Mouse (Mus musculus): ENCODE data around the gene Pde4a.

The Pde4a gene

DNA sequence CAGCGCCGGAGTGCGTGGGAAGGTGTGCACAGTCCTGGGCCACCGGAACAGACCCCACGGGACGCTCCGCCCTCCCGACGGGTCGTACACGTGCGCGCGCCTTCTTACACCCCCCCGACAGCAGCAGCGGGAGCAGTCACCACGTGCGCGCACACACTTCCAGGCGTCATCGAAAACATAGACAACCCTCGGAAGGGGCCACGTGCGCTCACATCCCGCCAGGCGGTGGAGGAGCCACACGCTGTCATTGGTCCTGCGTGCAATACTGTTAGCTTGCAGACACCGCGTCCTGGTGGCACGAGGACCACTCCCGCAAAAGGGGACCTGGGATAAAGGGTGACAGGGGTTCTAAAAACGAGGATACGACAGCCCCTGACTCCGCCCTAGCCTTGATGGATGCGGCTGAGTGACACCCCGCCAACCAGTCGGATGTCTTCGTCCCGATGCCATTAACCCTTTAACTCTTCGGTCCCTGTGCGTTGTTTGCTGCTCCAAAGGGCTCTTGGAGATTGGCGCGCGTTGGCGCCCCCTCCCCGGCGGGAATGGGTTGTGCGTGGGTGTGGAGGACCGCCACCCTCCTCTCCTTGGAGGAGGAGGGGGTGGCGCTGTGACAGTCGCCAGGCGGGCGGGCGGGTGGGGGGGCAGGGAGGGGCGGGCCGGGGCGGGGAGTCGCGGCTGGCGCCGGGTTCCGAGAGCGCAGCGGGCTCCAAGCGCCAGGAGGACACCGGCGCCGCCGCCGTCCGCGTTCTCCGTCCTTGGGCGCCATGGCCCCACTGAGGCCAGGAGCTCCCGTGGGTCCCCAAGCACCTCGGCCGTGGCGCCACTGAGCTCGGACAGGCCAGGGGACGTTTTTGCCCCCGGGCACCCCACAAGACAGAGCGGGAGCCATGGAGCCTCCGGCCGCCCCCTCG lies at the start of gene Pde4a:
TSS of gene Pde4a (plus strand) at position 674 of the 911 bp plus-strand sequence.
- DNase-seq (ENCODE audit: low read depth, low spot score), result no peak

DNA sequence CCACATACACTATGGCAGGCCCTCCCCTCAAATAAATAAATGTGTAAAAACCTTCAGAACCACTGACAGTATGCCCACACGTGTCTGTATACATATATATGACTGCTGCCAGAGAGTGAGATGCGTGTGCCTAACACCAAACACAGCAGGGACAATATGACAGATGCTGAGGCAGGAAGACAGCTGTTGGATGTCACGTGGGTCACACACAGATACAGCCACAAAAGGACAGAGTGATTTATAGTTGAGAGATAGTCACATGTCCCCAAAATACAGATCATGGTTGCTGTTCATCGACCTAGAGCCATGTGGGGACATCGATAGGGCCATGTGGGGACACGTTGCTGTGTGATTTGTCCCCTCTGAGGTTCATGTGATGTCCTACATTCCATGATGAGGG lies 48.4 kb upstream of the Pde4a start:
- no peak for DNase-seq (ENCODE audit: low read depth, low spot score)

DNA sequence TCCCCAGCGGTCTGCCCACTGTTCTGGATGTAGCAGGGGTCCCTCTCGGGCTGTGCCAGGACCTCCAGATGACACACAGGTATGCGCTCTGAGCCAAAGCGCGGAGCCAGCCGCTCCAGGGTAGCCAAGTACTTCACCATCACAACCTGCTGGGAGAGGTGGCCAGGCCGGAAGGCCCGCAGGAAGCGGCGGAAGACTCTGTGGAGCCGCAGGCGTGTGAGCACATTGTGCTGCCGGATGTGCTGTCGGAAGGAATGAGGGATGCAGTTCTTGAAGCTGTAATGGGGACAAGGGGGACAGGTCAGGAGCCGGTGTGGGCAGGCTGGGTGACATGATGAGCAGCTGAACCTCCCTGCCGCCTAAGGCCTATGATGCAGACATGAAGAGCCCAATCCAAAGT lies 44.0 kb upstream of the Pde4a start:
- no peak for DNase-seq (ENCODE audit: low read depth, low spot score)

DNA sequence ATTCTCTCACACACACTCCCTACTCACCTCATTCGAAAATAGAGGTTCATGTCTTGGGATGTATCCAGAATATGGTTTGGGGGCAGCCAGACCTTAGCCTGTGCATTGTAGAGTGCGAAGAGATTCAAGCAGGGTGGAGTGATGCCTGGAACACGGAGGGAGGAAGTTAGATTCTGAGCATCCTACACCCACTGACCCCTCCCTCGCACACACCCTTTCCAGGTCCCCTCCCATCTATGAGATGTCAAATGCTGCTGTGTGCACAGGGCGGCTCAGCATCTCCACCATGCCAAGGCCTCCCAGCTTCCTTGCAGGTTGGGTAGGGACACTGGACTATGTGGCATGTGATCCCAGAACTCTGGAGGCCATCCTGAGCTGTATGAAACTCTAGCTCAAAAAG lies 40.7 kb upstream of the Pde4a start:
- no peak for DNase-seq (ENCODE audit: low read depth, low spot score)

DNA sequence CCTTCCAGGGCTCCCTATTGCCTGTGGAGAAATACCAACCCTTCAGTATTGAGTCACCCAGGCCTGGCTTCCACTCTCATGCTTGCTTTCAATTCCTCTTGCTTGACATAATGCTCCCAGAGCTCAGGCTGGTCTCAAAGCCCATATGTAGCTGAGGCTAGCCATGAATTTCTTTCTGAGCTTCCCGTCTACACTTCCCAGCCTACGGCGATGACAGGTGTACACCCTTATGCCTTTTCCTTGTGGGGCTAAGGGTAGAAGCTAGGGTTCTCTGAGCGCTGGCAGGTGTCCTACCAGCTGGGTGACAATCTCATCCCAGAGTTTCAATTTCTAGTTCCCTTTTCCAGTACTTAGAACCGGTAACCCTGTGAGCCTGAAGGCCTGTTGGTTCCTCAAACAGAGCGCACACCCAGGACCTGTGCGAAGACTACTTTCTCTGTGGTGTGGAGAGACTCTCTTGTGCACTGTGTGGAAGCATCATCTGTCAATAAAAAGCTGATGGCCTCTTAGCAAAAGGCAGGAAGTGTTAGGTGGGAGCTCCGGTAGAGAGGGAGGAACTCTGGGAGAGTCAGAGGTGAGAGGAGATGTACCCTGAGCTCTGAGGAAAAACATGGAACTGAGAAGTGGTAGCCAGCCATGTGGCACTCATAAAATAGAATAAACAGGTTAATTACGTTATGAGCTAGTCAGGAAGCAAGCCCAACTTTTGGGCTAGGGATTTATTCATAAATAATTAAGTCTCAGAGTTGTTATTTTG lies 39.8 kb upstream of the Pde4a start:
- DNase-seq (ENCODE audit: low read depth, low spot score), result no peak

DNA sequence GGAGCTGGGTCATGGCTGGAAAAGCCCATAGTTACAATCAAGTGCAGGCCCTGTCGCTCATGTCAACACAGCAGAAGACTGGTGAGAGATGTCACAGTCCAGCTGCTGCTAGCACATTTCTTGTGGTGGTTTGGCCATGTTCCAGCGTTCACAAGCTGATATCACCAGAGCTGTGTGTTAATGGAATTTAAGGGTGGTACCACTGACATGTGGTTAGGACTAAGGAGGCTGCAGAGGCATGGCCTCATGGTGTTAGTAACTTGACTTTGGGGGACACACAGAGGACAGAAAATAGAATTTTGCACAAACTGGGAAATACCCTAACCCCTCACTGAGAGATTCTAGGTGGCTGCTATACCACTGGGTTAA lies 39.3 kb upstream of the Pde4a start:
- DNase-seq (ENCODE audit: low read depth, low spot score), result no peak

DNA sequence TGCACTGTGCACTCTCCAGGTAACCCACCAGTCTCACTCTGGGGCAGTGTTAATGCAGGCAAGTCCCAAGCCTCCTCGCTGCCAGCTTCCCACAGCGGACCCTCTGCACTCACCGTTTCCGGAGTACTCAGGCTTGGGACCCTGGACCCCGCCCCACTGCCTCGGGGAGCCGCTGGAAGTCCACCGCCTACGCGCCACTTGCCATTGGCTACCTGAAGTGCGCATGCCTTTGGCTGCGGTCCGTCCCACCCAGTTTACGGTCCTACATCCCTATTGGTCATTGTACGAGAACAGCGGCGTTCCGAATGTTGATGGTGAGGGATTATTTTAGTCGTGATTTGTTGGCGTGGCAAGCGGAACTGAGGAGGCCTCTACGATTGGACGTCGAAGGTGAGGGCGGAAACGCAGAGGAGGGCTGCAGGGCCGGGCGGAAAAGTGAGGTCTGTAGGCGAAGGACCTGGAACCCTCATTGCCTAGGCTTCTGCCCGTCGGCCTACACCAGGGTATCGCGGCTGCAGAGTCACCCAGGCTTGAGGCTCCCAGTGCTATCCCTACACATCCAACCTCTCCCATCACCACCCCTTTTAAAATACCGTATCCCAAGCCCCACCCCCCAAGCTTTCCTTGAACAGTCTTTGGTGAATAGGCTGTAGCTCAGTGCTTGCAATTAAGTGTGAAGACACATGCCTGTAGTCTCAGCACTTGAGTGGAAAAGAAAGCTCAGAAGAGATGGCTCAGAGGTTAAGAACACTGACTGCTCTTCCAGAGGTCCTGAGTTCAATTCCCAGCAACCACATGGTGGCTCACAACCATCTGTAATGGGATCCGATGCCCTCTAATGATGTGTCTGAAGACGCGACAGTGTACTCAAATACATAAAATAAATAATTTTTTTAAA lies 34.2 kb upstream of the Pde4a start, which contains the start of gene Tyk2:
TSS of gene Tyk2 (minus strand) at position 185 of the 898 bp plus-strand sequence.
- peak; percentile 95 for DNase-seq (ENCODE audit: low read depth, low spot score)

DNA sequence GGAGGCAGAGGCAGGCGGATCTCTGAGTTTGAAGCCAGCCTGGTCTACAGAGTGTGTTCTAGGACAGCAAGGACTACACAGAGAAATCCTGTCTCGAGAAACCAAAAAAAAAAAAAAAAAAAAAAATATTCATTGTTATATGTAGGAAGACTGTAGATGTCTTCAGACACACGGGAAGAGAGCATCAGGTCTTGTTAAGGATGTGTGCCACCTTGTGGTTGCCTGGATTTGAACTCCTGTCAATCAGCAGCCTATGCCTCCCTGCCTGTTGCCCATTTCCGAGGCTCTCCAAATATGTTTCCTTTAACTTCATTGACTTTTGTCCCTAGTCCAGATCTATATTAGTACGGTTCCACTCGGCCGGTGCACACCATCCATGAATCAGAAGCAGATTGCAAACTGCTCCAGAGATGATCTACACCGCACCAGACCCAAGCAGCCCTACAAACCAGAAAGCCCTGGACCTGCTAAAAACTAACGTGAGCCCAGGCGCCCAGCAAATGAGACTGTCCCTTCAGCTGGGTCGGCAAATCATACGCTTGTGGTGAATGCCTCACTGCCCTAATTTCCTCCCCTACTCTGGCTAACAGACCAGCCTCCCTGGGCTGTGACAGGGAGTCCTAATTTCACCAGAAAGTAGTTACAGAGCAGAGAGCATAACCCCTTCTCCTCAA lies 33.3 kb upstream of the Pde4a start:
- DNase-seq (ENCODE audit: low read depth, low spot score), result no peak

DNA sequence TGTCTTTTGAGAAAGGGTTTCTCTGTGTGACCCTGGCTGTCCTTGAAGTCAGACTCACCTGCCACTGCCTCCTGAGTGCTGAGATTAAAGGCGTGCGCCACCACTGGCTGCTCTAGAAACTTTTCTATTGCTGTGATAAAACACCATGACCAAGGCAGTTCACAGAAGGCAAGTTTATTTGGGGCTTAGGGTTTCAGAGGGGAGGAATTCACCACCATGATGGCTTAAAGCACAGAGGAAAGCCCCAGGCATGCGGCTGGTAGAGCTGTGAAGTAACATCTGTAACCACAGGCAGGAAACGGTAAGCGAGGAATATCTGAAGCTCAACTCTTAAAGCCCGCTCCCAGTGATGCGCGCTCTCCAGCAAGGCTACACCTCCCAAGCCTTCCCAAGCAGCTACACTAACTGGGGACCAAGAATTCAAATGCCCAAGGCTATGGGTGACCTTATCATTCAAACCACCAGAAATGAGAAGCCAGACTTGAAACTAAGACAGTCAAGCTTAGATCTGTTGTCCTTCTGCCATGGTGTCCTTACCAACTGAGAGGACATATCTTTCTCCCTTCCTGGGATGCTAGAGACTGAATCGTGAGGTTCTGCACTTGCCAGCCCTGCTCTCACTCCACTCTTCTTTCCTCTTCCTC lies 32.3 kb upstream of the Pde4a start:
- no peak for DNase-seq (ENCODE audit: low read depth, low spot score)

DNA sequence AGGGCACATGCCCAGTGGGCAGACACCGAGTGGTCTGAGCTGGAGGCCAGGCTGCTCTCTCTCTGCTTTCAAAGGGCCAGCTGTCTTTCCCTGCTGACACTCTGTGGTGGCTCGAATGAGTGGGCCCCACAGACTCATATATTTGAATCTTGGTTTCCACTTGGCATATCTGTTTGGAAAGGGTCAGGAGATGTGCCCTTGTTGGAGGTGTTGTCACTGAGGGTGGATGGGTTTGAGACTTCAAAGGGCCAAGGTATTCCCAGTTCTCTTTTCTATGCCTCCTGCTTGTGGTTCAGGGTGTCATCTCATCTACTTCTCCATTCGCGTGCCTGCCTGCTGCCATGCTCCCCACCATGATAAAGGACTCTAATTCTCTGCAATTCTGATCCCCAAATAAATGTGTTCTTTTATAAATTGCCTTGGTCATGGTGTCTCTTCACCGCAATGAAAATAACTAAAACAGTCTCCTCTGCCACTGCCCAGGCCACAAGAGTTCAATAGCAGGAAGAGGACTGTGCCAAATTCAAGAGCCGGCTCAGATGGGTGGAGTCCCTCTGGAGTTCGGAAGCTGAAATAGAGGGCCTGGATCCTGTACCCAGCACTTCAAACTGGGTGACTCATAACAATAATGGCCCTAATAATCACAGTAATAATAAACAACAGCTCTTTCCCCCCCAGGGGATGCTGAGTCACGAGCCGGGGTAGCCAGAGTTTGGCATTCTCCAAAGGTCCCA lies 30.8 kb upstream of the Pde4a start:
- no peak for DNase-seq (ENCODE audit: low read depth, low spot score)

DNA sequence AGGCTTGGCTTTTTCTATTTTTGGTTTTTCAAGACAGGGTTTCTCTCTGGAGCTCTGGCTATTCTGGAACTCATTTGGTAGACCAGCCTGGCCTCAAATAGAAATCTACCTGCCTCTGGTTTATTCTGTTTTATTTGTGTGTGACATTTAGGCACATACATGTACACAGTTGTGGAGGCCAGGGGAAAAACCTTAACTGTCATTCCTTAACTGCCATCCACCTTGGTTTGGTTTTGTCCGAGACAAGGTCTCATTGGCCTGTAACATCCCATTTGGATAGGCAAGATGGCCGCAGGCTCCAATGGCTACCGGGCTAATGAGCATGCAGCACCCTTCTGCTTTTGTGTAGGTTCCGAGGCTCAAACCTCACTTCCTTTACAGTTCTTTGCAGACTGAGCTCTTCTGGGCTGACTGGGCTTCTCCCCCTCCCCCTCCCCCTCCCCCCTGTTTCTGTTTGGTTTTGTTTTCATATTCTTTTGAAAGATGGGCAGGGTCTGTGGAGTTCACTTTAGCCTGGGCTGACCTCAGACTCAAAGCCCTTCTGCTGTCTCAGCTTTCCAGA lies 30.1 kb upstream of the Pde4a start:
- DNase-seq (ENCODE audit: low read depth, low spot score), result no peak

DNA sequence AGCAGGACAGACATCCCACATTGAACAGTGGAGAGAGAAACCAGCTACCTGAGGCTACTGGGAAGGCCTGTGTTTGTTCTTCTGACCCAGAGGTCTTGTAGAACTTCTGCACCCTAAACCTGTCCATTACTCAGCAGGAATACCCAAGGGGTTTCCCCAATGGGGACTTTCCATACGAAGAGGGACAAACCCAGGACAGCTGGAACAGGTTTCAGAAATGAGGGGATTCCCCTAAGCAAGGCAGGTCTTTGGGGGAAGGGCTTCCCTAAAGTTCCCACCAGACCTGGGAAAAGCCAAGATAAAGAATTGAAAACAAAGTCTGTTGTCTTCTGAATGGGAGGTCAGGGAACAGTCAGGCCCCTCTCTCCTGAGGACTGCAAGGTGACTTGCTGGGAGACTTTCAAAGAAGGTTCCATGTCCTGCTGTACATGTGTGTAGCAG lies 29.6 kb upstream of the Pde4a start:
- DNase-seq (ENCODE audit: low read depth, low spot score), result no peak

DNA sequence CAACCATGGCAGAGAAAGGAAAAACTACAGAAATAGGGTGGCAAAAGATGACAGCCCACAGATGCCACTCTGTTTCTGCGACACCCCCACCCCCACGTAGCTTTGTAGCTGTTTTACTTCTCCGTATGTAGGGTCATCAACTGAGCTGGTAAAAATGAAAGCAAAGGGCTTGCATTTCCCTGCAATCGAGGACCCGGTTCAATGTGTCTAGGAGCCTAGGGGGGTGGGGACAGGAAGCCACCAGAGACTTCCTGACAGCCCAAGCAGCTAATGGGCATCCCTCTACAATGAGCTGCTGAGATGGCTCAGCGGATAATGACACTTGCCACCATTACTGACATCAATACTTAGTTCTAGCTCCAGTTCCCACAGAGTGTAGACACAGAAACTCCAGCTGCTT lies 29.1 kb upstream of the Pde4a start:
- no peak for DNase-seq (ENCODE audit: low read depth, low spot score)

DNA sequence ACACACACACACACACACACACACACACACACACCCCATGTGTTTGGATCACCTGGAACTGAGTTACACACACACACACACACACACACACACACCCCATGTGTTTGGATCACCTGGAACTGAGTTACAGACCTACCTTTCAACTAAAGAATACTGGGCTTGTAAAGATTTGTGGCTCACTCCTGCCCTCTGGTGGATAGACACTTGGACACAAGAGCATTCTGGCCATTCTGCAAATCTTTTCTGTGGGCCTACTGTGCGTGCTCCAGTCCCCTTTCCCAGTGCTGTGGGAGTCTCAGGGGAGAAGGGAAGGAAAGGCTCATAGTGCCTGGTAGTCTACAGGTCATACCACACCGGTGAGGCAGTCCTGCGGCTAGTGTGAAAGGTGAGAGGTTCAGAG lies 28.3 kb upstream of the Pde4a start:
- DNase-seq (ENCODE audit: low read depth, low spot score), result no peak

DNA sequence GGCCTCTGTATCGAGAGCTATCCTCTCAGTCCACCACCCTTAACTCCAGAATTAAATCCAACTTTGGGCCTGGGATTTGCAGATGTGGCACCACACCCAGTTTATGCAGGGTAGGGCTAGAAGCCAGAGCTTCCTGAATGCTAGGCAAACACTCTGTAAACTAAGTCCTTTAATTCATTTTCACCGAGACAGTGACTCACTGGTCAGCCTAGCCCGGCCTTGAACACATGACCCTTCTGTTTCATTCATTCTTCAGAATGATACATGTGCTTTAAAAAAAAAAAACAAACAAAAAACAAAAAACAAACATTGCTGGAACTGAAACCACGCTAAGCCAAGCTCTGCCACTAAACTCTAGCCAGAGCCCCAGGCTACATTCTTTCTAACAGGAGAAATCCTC lies 27.1 kb upstream of the Pde4a start:
- no peak for DNase-seq (ENCODE audit: low read depth, low spot score)

DNA sequence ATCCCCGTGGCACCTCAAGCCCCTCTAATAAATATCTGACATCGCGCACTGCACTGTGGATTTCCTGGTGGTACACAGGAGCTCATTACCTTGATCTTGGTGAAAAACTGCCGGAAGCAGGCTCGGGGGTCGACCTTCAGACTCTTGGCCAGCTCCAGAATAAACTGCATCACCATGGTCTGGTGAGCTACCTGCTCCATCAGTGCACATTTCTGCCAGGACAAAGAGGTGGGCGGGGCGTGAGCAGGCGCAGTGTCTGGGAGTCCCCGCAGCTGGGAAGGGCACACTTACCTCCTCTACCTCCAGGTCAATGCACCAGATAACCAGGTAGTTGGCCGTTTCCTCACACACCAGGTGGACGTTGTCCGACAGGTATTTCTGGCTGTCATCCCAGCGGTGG lies 23.6 kb upstream of the Pde4a start:
- DNase-seq (ENCODE audit: low read depth, low spot score), result no peak

DNA sequence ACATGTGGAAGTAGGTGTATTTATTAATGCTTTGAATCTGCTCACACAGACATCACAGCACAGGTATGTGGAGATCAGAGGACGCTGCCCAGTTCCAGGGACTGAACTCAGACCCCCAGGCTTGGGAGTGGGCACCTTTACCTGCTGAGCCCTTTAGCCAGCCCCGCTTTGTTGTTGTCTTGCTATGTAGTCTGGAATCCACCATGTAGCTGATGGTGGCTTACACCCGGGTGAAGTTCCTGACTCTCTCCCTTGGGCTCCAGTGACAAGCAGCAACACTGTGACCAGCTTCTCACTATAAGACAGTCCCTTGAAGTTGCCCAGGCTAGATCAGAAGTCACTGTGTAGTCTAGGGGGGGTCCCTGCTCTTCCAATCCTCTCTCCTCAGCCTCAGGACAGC lies 21.2 kb upstream of the Pde4a start:
- no peak for DNase-seq (ENCODE audit: low read depth, low spot score)

DNA sequence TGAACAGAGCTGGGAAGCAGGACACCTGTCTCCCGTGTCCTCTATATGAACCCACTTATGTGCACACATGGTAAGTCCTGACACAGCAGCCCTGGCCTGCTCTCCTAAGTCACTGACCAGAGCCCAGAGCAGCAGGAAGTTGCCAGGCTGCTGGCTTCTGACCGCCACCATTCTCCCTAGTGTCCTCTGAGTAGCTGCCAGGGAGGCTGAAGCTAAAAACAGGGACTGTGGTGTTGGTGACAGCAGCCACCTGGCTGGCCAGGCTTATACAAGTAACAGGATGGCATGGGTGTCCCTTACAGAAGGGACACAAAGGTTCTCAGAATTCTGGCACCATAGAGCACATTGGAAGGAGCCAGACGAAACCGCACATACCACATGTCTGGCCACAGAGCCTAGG lies 20.1 kb upstream of the Pde4a start:
- DNase-seq (ENCODE audit: low read depth, low spot score), result no peak

DNA sequence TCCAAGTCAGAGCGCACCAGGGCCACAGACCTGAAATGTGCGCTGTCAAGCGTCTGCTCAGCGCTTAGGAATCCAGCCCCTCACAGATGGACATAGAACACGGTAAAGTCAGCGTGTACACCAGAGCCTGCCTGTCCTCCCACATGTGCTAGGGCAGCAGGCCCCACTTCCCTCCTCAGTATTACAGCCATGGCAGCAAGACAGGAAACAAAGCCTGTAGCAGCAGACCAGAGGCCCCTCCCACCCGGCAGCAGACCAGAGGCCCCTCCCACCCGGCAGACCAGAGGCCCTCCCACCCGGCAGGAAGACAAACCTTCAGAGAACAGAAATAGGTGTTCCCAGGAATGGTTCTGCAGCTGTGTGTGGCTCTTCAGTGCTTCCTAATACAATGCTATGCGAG lies 18.8 kb upstream of the Pde4a start:
- DNase-seq (ENCODE audit: low read depth, low spot score), result no peak

DNA sequence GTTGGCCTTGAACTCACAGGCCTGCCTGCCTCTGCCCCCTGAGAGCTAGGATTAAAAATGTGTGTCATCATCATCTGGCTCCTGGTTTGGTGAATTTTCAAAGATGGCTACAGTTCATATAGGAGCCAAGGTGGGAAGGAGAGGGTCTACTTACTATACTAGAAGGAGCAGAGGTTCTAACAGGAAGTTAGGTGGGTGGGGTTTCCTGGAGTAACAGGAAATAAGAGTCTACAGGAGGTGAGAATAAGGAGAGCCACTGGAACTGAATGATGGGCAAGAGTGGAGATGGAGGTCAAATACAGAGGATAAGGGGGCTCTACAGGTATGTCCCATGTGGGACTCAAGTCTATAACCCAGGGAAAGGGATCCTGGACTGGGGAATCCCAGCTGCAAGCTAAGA lies 17.1 kb upstream of the Pde4a start:
- DNase-seq (ENCODE audit: low read depth, low spot score), result no peak

All from embryo, embryonic 11.5 days (tissue).